Mouse (Mus musculus): Measurements from ENCODE around the gene Wdr63. TPM values are rescaled to one million over a fixed set of nuclear protein-coding genes. Genes with fewer than 3 reads are reported as not detected.

Wdr63 gene
- polyA plus RNA-seq, 1 experiment from 2014 or later = 0.21 TPM

DNA sequence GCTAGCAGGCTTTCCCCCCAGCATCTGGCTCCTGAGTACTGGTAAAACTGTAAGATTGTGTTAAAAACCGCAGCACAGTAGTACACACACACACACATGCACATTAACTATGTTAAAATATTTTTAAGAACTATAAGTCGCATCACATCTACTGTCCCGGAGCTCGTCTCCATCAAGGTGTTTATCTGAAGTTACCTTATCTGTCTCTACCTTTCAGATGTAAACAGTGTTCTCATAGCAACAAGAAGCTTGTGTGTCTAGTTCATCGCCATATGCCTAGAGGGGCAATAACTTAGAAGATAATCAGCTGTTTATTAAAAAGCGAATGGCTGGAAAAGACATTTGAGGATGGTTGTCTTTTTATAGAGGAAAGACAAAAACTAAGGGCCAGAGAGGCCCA lies 82.4 kb downstream of the Wdr63 start:
- Histone ChIP-seq H3K4me1 (ENCODE audit: control insufficient read depth, insufficient read depth, low read length) (peaks cover 16% of the 10 kb centered on the region), H3K4me3 (ENCODE audit: low read depth, low read length) (no peak overlapping the region), H3K9me3 (replicated peaks; ENCODE audit: control insufficient read depth, low read length) (no peaks in the 10 kb centered on the region), H3K27me3 (ENCODE audit: control insufficient read depth, insufficient read depth, low read length) (no peaks in the 10 kb centered on the region), H3K9ac (ENCODE audit: low read depth, low read length) (no peak overlapping the region), H3K27ac (ENCODE audit: low read depth, low read length) (no peak overlapping the region), H3K4me2 (no peak overlapping the region), H3K36me3 (ENCODE audit: control insufficient read depth, insufficient read depth, low read length) (peaks cover 10% of the 10 kb centered on the region; the same call in 1 of the 2 replicates)
- WGBS (ENCODE audit: insufficient replicate concordance) = 84% methylated on average over 6 of the region's 6 CpGs
- no peak for ATAC-seq (replicated peaks; ENCODE audit: insufficient number of reproducible peaks, low FRiP score, low TSS enrichment)

DNA sequence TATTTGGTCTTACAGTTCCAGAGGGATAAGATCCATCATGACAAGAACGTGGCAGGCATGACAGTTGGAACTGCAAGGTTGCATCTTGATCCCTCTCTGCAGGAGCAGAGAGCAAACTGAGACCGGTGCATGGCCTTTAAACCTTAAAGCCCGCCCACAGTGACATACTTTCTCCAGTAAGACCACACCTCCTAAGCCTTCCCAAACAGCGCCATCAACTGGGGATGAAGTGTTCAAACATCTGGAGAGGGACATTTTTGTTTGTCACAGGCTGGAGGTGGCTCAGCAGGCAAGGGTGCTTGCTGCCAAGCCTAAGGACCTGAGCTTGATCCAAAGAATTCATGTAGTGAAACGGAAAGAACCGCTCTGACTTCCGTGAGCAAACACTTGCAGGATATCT lies 83.2 kb downstream of the Wdr63 start:
- no peaks in the 10 kb centered on the region for H3K9me3 ChIP-seq (replicated peaks; ENCODE audit: control insufficient read depth, low read length)
- no peak for ATAC-seq (replicated peaks; ENCODE audit: insufficient number of reproducible peaks, low FRiP score, low TSS enrichment)
- no peak overlapping the region for H3K4me3 ChIP-seq (ENCODE audit: low read depth, low read length)
- peaks cover 11% of the 10 kb centered on the region; the same call in 1 of the 2 replicates for H3K36me3 ChIP-seq (ENCODE audit: control insufficient read depth, insufficient read depth, low read length)
- no peak overlapping the region for H3K27ac ChIP-seq (ENCODE audit: low read depth, low read length)
- no peaks in the 10 kb centered on the region for H3K27me3 ChIP-seq (ENCODE audit: control insufficient read depth, insufficient read depth, low read length)
- H3K4me2 ChIP-seq = no peak overlapping the region
- H3K4me1 ChIP-seq (ENCODE audit: control insufficient read depth, insufficient read depth, low read length) = peaks cover 8% of the 10 kb centered on the region
- 84% methylated on average over 7 of the region's 7 CpGs for WGBS (ENCODE audit: insufficient replicate concordance)
- no peak overlapping the region for H3K9ac ChIP-seq (ENCODE audit: low read depth, low read length)

DNA sequence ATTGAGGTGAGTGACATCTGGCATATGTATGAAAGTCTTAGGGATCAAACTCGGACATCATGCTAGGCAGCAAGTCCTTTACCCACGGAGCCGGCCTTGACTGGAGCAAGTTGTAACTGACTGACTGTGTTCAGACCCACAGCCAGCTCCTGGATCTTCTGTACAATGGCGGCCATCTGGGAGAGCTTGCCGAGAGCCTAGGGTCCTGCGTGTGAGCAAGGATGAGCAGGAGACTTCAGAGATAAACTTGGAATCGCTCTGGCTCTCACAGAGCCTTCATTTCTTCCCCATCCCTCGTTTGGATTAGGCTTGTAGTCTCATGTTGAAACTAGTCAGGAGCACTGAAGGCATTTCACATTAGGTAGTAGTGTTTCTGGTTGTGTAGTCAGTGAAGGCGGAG lies 85.7 kb downstream of the Wdr63 start:
- Histone ChIP-seq H3K9me3 (replicated peaks; ENCODE audit: control insufficient read depth, low read length) (no peaks in the 10 kb centered on the region), H3K4me1 (ENCODE audit: control insufficient read depth, insufficient read depth, low read length) (peaks cover 4% of the 10 kb centered on the region; the same call in 1 of the 2 replicates), H3K36me3 (ENCODE audit: control insufficient read depth, insufficient read depth, low read length) (peaks cover 14% of the 10 kb centered on the region; the same call in 1 of the 2 replicates), H3K4me3 (ENCODE audit: low read depth, low read length) (no peak overlapping the region), H3K27ac (ENCODE audit: low read depth, low read length) (no peak overlapping the region), H3K4me2 (no peak overlapping the region), H3K27me3 (ENCODE audit: control insufficient read depth, insufficient read depth, low read length) (no peaks in the 10 kb centered on the region), H3K9ac (ENCODE audit: low read depth, low read length) (no peak overlapping the region)
- WGBS (ENCODE audit: insufficient replicate concordance) = 89% methylated on average over 9 of the region's 9 CpGs
- no peak for ATAC-seq (replicated peaks; ENCODE audit: insufficient number of reproducible peaks, low FRiP score, low TSS enrichment)

DNA sequence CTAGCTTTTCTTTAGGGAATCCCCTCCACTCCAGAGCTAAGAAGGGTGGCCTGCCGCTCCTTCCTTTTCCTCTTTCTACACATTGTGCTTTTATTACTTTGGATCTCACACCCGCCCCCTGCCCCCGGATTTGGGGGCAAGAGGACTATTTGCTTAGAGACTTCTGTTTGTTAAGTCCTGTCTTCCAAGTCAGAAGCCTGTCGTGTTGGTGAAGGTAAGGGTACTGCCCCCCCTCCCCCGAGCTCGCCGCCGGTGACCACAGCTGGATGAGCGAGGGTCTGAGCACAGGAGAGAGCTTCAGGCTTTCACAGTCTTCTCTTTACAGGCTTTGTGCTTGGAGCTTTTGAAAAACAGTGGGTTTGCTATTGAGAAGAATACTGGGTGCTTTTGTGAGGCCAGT lies 90.4 kb downstream of the Wdr63 start:
- ATAC-seq (replicated peaks; ENCODE audit: insufficient number of reproducible peaks, low FRiP score, low TSS enrichment) = no peak
- 81% methylated on average over 9 of the region's 9 CpGs for WGBS (ENCODE audit: insufficient replicate concordance)
- no peaks in the 10 kb centered on the region for H3K27me3 ChIP-seq (ENCODE audit: control insufficient read depth, insufficient read depth, low read length)
- no peak overlapping the region for H3K9ac ChIP-seq (ENCODE audit: low read depth, low read length)
- H3K9me3 ChIP-seq (replicated peaks; ENCODE audit: control insufficient read depth, low read length) = no peaks in the 10 kb centered on the region; the same call in 1 of the 2 replicates
- H3K4me2 ChIP-seq = no peak overlapping the region
- H3K4me1 ChIP-seq (ENCODE audit: control insufficient read depth, insufficient read depth, low read length) = no peaks in the 10 kb centered on the region
- H3K4me3 ChIP-seq (ENCODE audit: low read depth, low read length) = no peak overlapping the region
- peaks cover 18% of the 10 kb centered on the region for H3K36me3 ChIP-seq (ENCODE audit: control insufficient read depth, insufficient read depth, low read length)
- H3K27ac ChIP-seq (ENCODE audit: low read depth, low read length) = no peak overlapping the region

DNA sequence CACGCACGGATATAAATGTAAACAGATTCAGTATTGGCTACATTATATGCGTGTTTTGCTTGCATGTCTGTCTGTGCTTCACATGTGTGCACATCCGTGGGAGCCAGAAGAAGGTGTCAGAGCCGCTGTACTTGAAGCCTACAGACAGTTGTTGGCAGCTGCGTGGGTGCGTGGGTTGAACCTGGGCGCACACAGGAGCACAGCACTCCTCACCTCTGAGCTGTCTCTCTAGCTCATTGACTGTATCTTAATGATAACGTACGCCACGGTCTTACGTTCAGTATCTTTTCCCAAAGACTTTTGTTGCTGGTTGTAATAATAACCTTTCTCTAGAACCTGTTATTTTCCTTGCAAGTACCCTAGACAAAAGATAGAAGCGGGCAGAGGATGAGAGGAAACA lies 91.0 kb downstream of the Wdr63 start:
- no peaks in the 10 kb centered on the region for H3K27me3 ChIP-seq (ENCODE audit: control insufficient read depth, insufficient read depth, low read length)
- no peak for ATAC-seq (replicated peaks; ENCODE audit: insufficient number of reproducible peaks, low FRiP score, low TSS enrichment)
- no peak overlapping the region for H3K4me3 ChIP-seq (ENCODE audit: low read depth, low read length)
- H3K36me3 ChIP-seq (ENCODE audit: control insufficient read depth, insufficient read depth, low read length) = peaks cover 15% of the 10 kb centered on the region
- 81% methylated on average over 13 of the region's 13 CpGs for WGBS (ENCODE audit: insufficient replicate concordance)
- H3K9ac ChIP-seq (ENCODE audit: low read depth, low read length) = no peak overlapping the region
- H3K27ac ChIP-seq (ENCODE audit: low read depth, low read length) = no peak overlapping the region
- no peak overlapping the region for H3K4me2 ChIP-seq
- no peaks in the 10 kb centered on the region; the same call in 1 of the 2 replicates for H3K9me3 ChIP-seq (replicated peaks; ENCODE audit: control insufficient read depth, low read length)
- H3K4me1 ChIP-seq (ENCODE audit: control insufficient read depth, insufficient read depth, low read length) = no peaks in the 10 kb centered on the region

DNA sequence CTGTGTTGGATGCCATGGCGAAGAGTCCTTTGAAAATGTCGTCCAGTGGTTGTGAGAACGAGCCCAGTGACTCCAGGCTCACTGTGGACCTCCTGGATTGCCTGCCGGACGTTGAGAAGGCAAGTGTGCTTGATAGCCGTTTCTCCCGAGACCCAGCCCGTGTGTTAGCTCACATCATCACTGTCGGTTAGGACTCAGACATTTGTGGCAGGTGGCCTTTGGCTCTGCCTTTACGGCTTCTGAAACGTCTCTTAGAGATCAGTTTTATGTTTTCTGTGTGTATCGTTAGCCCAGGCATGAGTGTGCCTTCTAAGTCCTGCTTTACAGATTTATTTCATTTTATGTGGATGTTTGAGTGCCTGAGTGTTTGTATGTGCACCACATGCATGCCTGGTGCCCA lies 93.6 kb downstream of the Wdr63 start:
- Histone ChIP-seq H3K9me3 (replicated peaks; ENCODE audit: control insufficient read depth, low read length) (no peaks in the 10 kb centered on the region; the same call in 1 of the 2 replicates), H3K4me1 (ENCODE audit: control insufficient read depth, insufficient read depth, low read length) (peaks cover 5% of the 10 kb centered on the region; the same call in 1 of the 2 replicates), H3K4me3 (ENCODE audit: low read depth, low read length) (no peak overlapping the region), H3K4me2 (no peak overlapping the region), H3K27ac (ENCODE audit: low read depth, low read length) (no peak overlapping the region), H3K36me3 (ENCODE audit: control insufficient read depth, insufficient read depth, low read length) (peaks cover 11% of the 10 kb centered on the region), H3K27me3 (ENCODE audit: control insufficient read depth, insufficient read depth, low read length) (no peaks in the 10 kb centered on the region), H3K9ac (ENCODE audit: low read depth, low read length) (no peak overlapping the region)
- WGBS (ENCODE audit: insufficient replicate concordance) = 95% methylated on average over 12 of the region's 12 CpGs
- no peak for ATAC-seq (replicated peaks; ENCODE audit: insufficient number of reproducible peaks, low FRiP score, low TSS enrichment)

DNA sequence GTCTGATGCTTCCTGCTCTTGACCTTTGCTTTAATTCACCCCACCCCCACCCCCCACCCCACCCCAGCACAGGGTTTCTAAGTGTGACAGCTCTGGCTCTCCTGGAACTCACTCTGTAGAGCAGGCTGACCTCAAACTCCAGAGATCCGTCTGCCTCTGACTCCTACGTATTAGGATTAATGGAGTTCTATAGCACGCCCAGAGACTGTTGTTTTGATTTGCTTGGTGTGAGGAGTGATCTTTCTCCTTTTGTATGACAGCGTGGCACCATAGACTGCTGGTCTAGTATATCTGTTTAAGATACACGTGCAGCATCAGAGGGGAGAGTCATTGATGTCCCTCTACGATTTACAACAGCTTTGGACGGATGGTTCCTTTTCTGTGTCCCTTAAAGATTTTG lies 94.4 kb downstream of the Wdr63 start:
- Histone ChIP-seq H3K27ac (ENCODE audit: low read depth, low read length) (no peak overlapping the region), H3K4me3 (ENCODE audit: low read depth, low read length) (no peak overlapping the region), H3K4me1 (ENCODE audit: control insufficient read depth, insufficient read depth, low read length) (peaks cover 5% of the 10 kb centered on the region; the same call in 1 of the 2 replicates), H3K36me3 (ENCODE audit: control insufficient read depth, insufficient read depth, low read length) (peaks cover 11% of the 10 kb centered on the region), H3K9ac (ENCODE audit: low read depth, low read length) (no peak overlapping the region), H3K9me3 (replicated peaks; ENCODE audit: control insufficient read depth, low read length) (no peaks in the 10 kb centered on the region; the same call in 1 of the 2 replicates), H3K27me3 (ENCODE audit: control insufficient read depth, insufficient read depth, low read length) (no peaks in the 10 kb centered on the region), H3K4me2 (no peak overlapping the region)
- ATAC-seq (replicated peaks; ENCODE audit: insufficient number of reproducible peaks, low FRiP score, low TSS enrichment) = no peak
- 80% methylated on average over 7 of the region's 7 CpGs for WGBS (ENCODE audit: insufficient replicate concordance)

DNA sequence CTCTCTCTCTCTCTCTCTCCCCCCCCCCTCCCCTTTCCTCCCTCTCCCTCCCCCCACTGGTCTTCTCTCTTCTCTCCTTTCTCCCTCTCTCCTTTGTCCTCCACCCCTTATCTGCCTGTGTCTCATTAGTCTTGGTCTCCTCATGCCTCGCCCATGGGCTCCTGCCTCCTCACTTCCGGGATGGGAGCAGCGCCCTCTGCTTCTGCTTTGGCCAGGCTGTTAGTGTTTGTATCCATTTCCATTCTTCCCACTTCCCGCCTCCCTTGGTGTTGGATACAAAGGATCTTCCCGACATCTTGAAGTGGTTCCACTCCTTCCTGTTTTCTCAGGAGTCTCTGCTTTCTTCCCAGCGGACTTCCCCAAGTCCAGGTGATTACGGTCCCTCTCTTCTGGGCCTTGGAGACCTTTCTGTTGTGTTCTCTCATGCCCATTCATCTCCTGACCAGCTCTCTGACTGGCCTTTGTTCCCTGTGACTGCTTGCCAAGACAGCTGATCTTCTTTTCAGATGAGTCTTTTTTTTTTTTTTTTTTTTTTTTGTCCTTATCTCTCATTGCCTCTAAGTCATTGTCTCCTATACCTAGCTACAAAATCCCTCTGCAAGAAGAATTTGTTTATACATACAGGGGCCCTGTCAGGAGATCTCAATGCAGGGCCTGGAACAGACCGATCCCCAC lies 96.2 kb downstream of the Wdr63 start:
- peaks cover 11% of the 10 kb centered on the region for H3K36me3 ChIP-seq (ENCODE audit: control insufficient read depth, insufficient read depth, low read length)
- H3K27me3 ChIP-seq (ENCODE audit: control insufficient read depth, insufficient read depth, low read length) = no peaks in the 10 kb centered on the region
- peaks cover 8% of the 10 kb centered on the region; the same call in 1 of the 2 replicates for H3K4me1 ChIP-seq (ENCODE audit: control insufficient read depth, insufficient read depth, low read length)
- H3K9ac ChIP-seq (ENCODE audit: low read depth, low read length) = no peak overlapping the region
- no peak overlapping the region for H3K4me3 ChIP-seq (ENCODE audit: low read depth, low read length)
- no peak for ATAC-seq (replicated peaks; ENCODE audit: insufficient number of reproducible peaks, low FRiP score, low TSS enrichment)
- WGBS (ENCODE audit: insufficient replicate concordance) = 56% methylated on average over 8 of the region's 8 CpGs
- H3K9me3 ChIP-seq (replicated peaks; ENCODE audit: control insufficient read depth, low read length) = no peaks in the 10 kb centered on the region; the same call in 1 of the 2 replicates
- no peak overlapping the region for H3K27ac ChIP-seq (ENCODE audit: low read depth, low read length)
- no peak overlapping the region for H3K4me2 ChIP-seq

DNA sequence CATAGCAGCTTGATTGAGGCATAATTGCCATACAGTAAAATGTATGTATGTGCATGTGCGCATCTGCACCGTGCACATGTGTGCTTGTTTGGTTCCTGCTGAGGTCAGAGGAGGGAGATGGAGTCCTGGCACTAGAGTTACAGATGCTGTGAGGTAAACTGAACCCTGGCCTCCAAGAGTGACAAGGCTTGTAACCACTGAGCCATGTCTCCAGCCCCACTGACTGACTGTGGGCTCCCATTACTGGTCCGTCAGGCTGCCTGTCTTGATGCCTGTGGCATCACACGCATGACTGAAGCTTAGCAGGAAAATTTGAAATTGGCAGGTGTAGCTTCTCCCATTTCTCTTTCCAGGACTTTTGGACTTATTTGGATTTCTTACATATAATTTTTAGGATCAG lies 97.2 kb downstream of the Wdr63 start:
- ATAC-seq (replicated peaks; ENCODE audit: insufficient number of reproducible peaks, low FRiP score, low TSS enrichment) = no peak
- peaks cover 11% of the 10 kb centered on the region for H3K36me3 ChIP-seq (ENCODE audit: control insufficient read depth, insufficient read depth, low read length)
- no peak overlapping the region for H3K9ac ChIP-seq (ENCODE audit: low read depth, low read length)
- H3K4me1 ChIP-seq (ENCODE audit: control insufficient read depth, insufficient read depth, low read length) = peaks cover 8% of the 10 kb centered on the region; the same call in 1 of the 2 replicates
- H3K4me3 ChIP-seq (ENCODE audit: low read depth, low read length) = no peak overlapping the region
- peak overlapping the region; percentile 54 for H3K27ac ChIP-seq (ENCODE audit: low read depth, low read length)
- H3K27me3 ChIP-seq (ENCODE audit: control insufficient read depth, insufficient read depth, low read length) = no peaks in the 10 kb centered on the region
- WGBS (ENCODE audit: insufficient replicate concordance) = 92% methylated on average over 4 of the region's 4 CpGs
- H3K9me3 ChIP-seq (replicated peaks; ENCODE audit: control insufficient read depth, low read length) = no peaks in the 10 kb centered on the region; the same call in 1 of the 2 replicates
- H3K4me2 ChIP-seq = no peak overlapping the region
